Mouse (Mus musculus): ENCODE results near the gene Nox1.

GRCm38 (mm10) chrX:134133821-134134220, 87.9 kb downstream of the Nox1 start:
- TF ChIP-seq CTCF (IDR thresholded peaks at IDR 0.05; ENCODE audit: low read depth, low read length) (no peak), POLR2A (IDR thresholded peaks at IDR 0.05; ENCODE audit: extremely low read depth, insufficient read depth, low read length) (no peak)
